Mouse (Mus musculus): Measurements from ENCODE around the gene Gm21964.

GRCm38 (mm10) chr8:110082416-110083105, 18.4 kb upstream of the Gm21964 start:
- no peak for TF ChIP-seq CTCF (IDR thresholded peaks at IDR 0.05; ENCODE audit: low read depth)
- TF ChIP-seq EP300 (optimal IDR thresholded peaks at IDR 0.05) = no peak

Measured in stomach, postnatal 0 days (tissue).